Mouse (Mus musculus) liver, embryonic 16.5 days (tissue): ENCODE measurements around the gene Tet2. TPM values are rescaled to one million over a fixed set of nuclear protein-coding genes. Genes with fewer than 3 reads are reported as not detected.

ENCODE experiments used
- ATAC-seq: fragments of 200-750 bp; cut with Nextera tagmentation; 2 replicates; pipeline ENCODE4 v1.8.0; 2017; ENCODE audit warnings: low read depth, mild to moderate bottlenecking, moderate number of reproducible peaks, moderate library complexity
- H3K27ac ChIP-seq: fragments of 300-500 bp; sonication (generic); 2 replicates; pipeline ENCODE4 v1.5.1; 2014; ENCODE audit warnings: mild to moderate bottlenecking, low read length
- H3K27me3 ChIP-seq: fragments of 300-500 bp; sonication (generic); 2 replicates; pipeline ENCODE4 v1.6.1; 2014; ENCODE audit warnings: low read depth, low read length, mixed read lengths; ENCODE audit not compliant: control insufficient read depth, insufficient read depth
- H3K36me3 ChIP-seq: fragments of 300-500 bp; sonication (generic); 2 replicates; pipeline ENCODE4 v1.6.1; 2014; ENCODE audit warnings: mild to moderate bottlenecking; ENCODE audit not compliant: control insufficient read depth, insufficient read depth
- H3K4me1 ChIP-seq: fragments of 300-500 bp; sonication (generic); 2 replicates; pipeline ENCODE4 v1.6.1; 2014; ENCODE audit warnings: low read depth, low read length, mixed read lengths; ENCODE audit not compliant: control insufficient read depth
- H3K4me2 ChIP-seq: fragments of 300-500 bp; sonication (generic); 2 replicates; pipeline ENCODE4 v1.6.1; 2014; ENCODE audit warnings: low read depth, low read length, mixed read lengths
- H3K4me3 ChIP-seq: fragments of 300-500 bp; sonication (generic); 2 replicates; pipeline ENCODE4 v1.5.1; 2014; ENCODE audit warnings: low read depth, mild to moderate bottlenecking, low read length
- H3K9ac ChIP-seq: fragments of 300-500 bp; sonication (generic); 2 replicates; pipeline ENCODE4 v1.6.1; 2014; ENCODE audit warnings: low read depth, low read length
- H3K9me3 ChIP-seq: fragments of 300-500 bp; sonication (generic); replicated peaks from 2 replicates; pipeline ENCODE4 v1.6.1; 2016; ENCODE audit warnings: low read length; ENCODE audit not compliant: control insufficient read depth
- WGBS: fragments of 180-500 bp; shearing (Covaris S2); extraction: QIAGEN DNeasy Blood & Tissue Kit; methylation state at CpG from one replicate; pipeline ENCODE4 v1.1.7; 2014; ENCODE audit not compliant: insufficient replicate concordance; 5-methylcytosine and 5-hydroxymethylcytosine counted together
- polyA plus RNA-seq: library from polyadenylated mRNA; unstranded; fragments of >200 nt; fragmentation: Nextera tagmentation; extraction: Ambion mirVana; gene quantifications from 2 replicates; pipeline ENCODE4 v1.2.1, GENCODE M21; 2015

The Tet2 gene
- polyA plus RNA-seq, 1 experiment from 2014 or later, result 3.0 TPM

GRCm38 (mm10) chr3:133530664-133531063 lies 14.3 kb downstream of the Tet2 start:
- no peak for ATAC-seq
- no peak overlapping the region for H3K4me2 ChIP-seq
- peaks cover 10% of the 10 kb centered on the region for H3K4me1 ChIP-seq
- no peak overlapping the region for H3K27ac ChIP-seq
- no peak overlapping the region for H3K9ac ChIP-seq
- no peaks in the 10 kb centered on the region for H3K27me3 ChIP-seq
- H3K4me3 ChIP-seq, result no peak overlapping the region
- no peaks in the 10 kb centered on the region for H3K36me3 ChIP-seq
- no peaks in the 10 kb centered on the region for H3K9me3 ChIP-seq
- WGBS, result 19% methylated on average over 3 of the region's 3 CpGs

DNA sequence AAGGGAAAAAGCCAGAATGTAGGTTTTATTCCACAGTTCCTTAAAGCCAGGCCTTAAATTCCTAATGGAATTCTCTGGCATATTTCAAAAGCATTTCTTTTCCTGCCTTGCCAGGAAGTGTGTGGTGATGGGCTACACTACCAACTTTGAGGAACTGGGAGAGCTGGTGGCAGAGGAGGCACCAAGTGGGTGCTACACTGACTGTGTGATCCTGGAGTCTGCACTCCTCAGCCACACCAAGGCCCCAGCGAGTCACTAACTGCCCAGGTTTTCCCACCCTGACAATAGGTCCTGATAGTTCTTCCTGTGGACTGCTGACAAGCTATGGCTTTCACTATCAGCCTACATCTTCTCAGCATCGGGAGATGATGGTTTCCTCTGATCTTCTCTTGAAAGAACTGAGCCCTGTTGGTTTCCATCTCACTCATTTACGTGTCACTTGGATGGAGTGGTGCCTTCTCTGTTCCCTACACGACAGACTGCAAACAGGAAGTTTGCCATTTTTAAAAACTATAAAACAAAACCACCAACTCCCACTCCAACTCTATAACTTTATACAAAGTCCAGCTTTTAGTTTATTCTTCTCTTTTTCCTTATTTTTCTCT lies 18.7 kb downstream of the Tet2 start:
- Histone ChIP-seq H3K36me3 (no peaks in the 10 kb centered on the region), H3K9ac (no peak overlapping the region), H3K9me3 (no peaks in the 10 kb centered on the region), H3K4me3 (no peak overlapping the region), H3K27ac (no peak overlapping the region), H3K27me3 (no peaks in the 10 kb centered on the region), H3K4me1 (peaks cover under 1% of the 10 kb centered on the region; the same call in 1 of the 2 replicates), H3K4me2 (no peak overlapping the region)
- 28% methylated on average over 4 of the region's 4 CpGs for WGBS
- ATAC-seq, result no peak

DNA sequence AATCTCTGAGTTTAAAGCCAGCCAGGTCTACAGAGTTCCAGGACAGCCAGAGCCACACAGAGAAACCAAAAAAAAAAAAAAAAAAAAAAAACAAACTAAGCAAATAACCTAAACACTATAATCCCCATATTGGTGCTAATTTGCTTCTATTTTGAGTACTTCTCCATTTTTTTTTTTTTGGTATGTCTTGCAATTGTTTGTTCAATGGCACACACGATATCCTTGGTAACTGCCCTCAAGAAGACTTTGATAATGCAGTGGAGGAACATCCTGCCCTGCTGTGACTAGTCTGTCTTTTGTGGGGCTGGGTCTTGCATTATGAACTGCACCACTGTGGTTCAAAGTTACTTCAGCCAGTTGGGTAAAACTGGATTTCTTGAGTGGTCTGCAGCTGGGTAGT lies 19.4 kb downstream of the Tet2 start:
- no peaks in the 10 kb centered on the region for H3K27me3 ChIP-seq
- no peak overlapping the region for H3K27ac ChIP-seq
- whole genome bisulfite sequencing, result 22% methylated on average over 1 of the region's 1 CpGs
- no peak overlapping the region for H3K4me3 ChIP-seq
- H3K9ac ChIP-seq, result no peak overlapping the region
- H3K9me3 ChIP-seq, result no peaks in the 10 kb centered on the region
- no peaks in the 10 kb centered on the region for H3K4me1 ChIP-seq
- H3K4me2 ChIP-seq, result no peak overlapping the region
- no peak for ATAC-seq
- no peaks in the 10 kb centered on the region for H3K36me3 ChIP-seq

DNA sequence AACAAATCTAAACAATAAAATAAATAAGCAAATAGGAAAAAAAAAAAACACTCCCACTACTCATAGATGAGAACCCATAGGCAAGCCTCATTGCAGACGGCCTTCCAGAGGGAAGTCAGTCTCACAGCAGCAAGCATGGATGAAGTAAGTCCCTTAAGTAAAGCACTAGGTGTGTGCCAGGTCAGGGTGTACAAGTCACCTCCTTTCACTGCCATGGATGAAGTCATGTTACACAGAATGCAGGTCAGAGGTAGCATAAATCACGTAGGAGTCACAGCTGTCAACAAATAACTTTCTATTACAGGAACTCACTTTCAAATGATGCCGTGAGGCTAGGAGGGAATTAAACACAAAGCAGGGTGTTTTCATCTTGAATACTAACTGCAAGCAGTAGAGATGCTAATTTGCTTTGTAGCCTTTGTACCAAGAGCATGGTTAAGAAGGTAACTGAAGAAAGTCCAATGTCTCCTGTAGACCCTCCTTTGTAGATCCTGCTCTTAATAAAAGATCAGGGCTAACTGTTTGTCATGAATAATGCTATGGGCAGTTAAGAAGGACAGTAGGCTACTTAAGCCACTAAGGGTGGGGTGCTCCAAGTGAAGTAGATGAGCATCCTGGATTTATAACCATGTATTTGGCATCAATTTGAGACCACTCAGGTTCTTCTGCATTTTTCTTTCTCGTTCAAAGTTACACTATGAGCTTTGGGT lies 20.4 kb downstream of the Tet2 start:
- no peak overlapping the region for H3K4me3 ChIP-seq
- no peaks in the 10 kb centered on the region for H3K27me3 ChIP-seq
- no peaks in the 10 kb centered on the region for H3K9me3 ChIP-seq
- WGBS, result 64% methylated on average over 4 of the region's 4 CpGs
- no peak overlapping the region for H3K9ac ChIP-seq
- ATAC-seq, result no peak
- no peaks in the 10 kb centered on the region for H3K36me3 ChIP-seq
- H3K4me1 ChIP-seq, result no peaks in the 10 kb centered on the region
- H3K4me2 ChIP-seq, result no peak overlapping the region
- no peak overlapping the region for H3K27ac ChIP-seq

DNA sequence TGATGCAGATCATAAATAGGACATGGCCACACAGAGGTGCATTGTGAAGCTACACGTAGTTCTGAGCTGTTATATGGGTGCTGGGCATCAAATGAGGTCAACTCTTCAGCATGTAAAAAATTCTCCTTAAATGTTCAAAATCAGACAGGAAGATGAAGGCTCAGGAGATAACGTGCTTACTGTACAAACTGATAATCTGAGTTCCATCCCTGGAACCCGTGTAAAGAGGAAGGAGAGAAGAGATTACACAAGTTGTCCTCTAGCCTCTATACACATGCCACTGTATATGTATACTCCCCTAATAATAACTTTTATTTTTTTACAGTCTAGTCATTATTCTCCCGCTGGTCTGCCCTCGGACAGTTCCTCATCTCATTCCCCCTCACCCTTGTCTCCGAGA lies 21.7 kb downstream of the Tet2 start:
- WGBS, result 27% methylated on average over 6 of the region's 6 CpGs
- ATAC-seq, result no peak
- no peaks in the 10 kb centered on the region for H3K36me3 ChIP-seq

GRCm38 (mm10) chr3:133522289-133522688 lies 22.6 kb downstream of the Tet2 start:
- H3K4me1 ChIP-seq, result no peaks in the 10 kb centered on the region
- H3K27me3 ChIP-seq, result no peaks in the 10 kb centered on the region
- no peaks in the 10 kb centered on the region for H3K9me3 ChIP-seq
- WGBS, result 66% methylated on average over 7 of the region's 7 CpGs
- no peaks in the 10 kb centered on the region for H3K36me3 ChIP-seq
- H3K27ac ChIP-seq, result no peak overlapping the region
- H3K4me3 ChIP-seq, result no peak overlapping the region
- no peak for ATAC-seq
- no peak overlapping the region for H3K4me2 ChIP-seq
- no peak overlapping the region for H3K9ac ChIP-seq

More for the DNA sequence above, 21.7 kb downstream of the Tet2 start:
- Histone ChIP-seq H3K4me2 (no peak overlapping the region), H3K27me3 (no peaks in the 10 kb centered on the region), H3K4me1 (no peaks in the 10 kb centered on the region), H3K9ac (no peak overlapping the region), H3K4me3 (no peak overlapping the region), H3K27ac (no peak overlapping the region), H3K9me3 (no peaks in the 10 kb centered on the region)

DNA sequence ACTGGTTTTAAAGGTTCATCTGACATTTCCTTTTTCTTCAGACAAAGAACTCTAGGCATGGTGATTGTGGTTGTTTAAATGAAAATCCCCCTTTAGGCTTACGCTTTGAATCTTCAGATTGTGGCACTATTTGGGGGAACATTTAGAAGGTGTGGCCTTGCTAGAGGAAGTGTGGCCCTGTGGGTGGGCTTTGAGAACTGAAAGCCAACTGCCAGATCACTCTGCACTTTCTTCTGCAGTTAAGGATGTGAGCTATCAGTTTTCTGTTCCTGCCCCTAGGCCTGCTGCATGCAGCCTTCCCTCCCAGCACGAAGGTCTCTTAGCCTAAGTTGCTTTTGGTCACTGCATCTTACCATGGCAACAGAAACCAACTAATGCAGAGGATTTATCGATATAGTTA lies 26.1 kb downstream of the Tet2 start:
- no peak for ATAC-seq
- 74% methylated on average over 3 of the region's 3 CpGs for WGBS
- no peak overlapping the region for H3K9ac ChIP-seq

DNA sequence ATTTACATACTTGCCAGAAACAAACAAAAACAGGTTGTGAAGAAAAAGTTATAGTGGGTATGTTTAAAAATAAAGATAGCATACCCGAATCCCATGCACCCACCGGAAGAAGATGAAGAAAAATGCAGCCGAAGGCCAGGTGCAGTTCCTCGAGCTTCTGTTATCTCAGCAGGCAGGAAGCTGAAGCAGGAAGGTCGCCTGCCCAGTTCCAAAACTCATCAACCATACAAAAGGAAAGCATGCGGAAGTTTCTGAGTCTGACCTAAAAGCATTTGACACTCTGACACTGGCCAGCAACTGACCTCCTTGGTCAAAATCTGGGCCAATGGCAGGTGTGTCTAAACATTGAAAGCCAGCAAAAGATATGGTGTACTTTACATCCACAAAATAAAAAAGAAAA lies 26.8 kb downstream of the Tet2 start:
- Histone ChIP-seq H3K9ac (no peak overlapping the region), H3K4me2 (no peak overlapping the region), H3K9me3 (no peaks in the 10 kb centered on the region), H3K27ac (no peak overlapping the region), H3K36me3 (peaks cover 4% of the 10 kb centered on the region; the same call in 1 of the 2 replicates), H3K4me3 (no peak overlapping the region), H3K27me3 (no peaks in the 10 kb centered on the region), H3K4me1 (no peaks in the 10 kb centered on the region)
- 50% methylated on average over 6 of the region's 6 CpGs for WGBS
- no peak for ATAC-seq

More for the DNA sequence above, 26.1 kb downstream of the Tet2 start:
- Histone ChIP-seq H3K9me3 (no peaks in the 10 kb centered on the region), H3K27me3 (no peaks in the 10 kb centered on the region), H3K36me3 (no peaks in the 10 kb centered on the region), H3K4me1 (no peaks in the 10 kb centered on the region), H3K4me2 (no peak overlapping the region), H3K27ac (no peak overlapping the region), H3K4me3 (no peak overlapping the region)

DNA sequence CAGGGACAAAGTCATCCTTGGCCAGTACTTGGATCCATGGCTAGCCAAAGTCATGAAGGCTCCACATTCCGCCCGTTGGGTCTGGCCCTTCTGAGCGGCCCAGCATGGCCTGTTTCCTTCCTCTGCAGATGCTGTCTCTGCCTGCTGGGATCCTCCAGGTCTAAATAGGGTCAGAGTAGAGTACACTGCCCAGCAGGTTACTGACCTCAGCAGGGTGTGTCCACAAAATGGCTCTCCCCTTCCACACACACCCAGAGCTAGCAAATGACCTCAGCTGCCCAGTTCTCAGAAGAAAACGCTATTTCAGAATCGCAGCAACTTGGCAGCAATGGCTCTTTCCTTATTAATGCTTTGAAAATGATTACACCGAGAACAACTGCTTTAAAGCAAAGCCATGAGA lies 27.5 kb downstream of the Tet2 start:
- WGBS, result 73% methylated on average over 6 of the region's 6 CpGs
- H3K9me3 ChIP-seq, result no peaks in the 10 kb centered on the region

More for the DNA sequence above, 27.5 kb downstream of the Tet2 start:
- Histone ChIP-seq H3K4me1 (no peaks in the 10 kb centered on the region), H3K36me3 (peaks cover 4% of the 10 kb centered on the region; the same call in 1 of the 2 replicates), H3K4me3 (no peak overlapping the region), H3K27me3 (no peaks in the 10 kb centered on the region), H3K27ac (no peak overlapping the region), H3K9ac (no peak overlapping the region), H3K4me2 (no peak overlapping the region)
- no peak for ATAC-seq
